Mouse (Mus musculus) bone marrow macrophage, adult 2 months (primary cell): Measurements from ENCODE around the gene Pttg1.

Source experiments
- CTCF ChIP-seq: IDR thresholded peaks from 2 replicates; pipeline ENCODE4 v1.5.1; 2012; ENCODE audit warnings: low read depth, mild to moderate bottlenecking, low read length, moderate library complexity
- POLR2A ChIP-seq: IDR thresholded peaks from 2 replicates; pipeline ENCODE4 v1.6.1; 2012; ENCODE audit warnings: mild to moderate bottlenecking, low read depth, low read length, borderline replicate concordance

DNA sequence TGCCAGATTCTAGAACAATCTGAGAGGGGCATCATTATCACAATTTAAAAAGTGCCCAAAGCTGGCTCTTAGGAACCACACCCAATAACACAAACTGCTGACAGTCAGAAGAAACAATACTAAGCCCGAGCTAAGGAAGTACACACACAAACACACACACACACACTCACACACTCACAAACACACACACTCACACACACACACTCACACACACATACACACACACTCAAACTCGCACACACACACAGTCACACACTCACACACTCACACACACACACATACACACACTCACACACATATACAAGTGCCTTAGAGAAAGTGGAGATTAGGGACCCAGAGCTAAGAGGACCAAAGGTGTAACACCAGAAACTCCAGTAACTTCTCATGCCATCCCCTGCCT, 42.5 kb downstream of the Pttg1 start:
- TF ChIP-seq POLR2A: no peak
- TF ChIP-seq CTCF: no peak
